Mouse (Mus musculus): Measurements from ENCODE around the gene Aox2.
A peak's percentile ranks its signal among the peaks of the same experiment; 100 is the strongest.
"Not testable (repeated sequence)": the region's sequence is repeated elsewhere in the genome, so short reads cannot be mapped to it uniquely, and the experiment has no call there.

Aox2 gene

GRCm38 (mm10) chr1:58353238-58353893 is 75.2 kb downstream of the Aox2 start:
- DNase-seq: no peak

DNA sequence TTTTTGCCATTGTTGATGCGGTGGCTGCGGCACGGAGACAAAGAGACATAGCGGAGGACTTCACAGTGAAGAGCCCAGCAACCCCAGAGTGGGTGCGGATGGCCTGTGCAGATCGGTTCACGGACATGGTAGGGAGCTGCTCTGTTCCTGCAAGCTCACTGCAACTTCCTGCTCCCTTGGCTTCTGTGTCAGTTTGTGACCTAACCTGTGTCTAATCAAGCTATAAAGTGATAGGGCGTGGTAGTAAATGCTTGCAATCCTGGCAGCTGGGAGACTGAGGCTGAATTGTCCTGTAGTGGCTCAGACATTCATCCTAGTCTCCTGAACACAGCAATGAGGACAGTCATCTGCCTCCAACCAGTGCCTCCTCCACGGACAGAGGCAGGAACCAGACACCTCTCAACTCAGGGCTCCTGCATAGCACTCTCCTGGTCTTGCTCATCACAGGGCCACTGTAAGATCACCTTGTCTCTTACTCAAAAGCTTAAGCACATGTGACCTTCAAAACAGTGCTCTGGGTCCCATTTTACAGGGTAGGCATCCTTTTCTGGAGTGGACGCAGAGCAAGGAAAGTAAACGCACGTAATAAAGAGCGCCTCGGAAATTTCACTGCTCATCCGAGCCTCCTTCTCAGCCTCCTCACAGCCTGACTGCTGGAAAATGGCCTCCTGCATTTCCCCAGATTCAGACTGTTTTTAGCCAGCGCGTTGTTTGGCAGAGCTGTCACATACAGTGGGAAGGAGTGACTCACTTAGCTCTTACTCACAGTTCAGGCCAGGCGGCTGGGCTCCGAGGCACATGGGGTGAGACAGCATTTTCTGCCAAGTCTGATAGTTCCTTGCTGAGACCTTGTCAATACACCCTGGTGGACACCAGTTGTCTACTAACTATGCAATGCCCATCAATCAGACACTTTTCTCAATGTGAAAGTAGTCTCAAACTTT is 81.1 kb downstream of the Aox2 start:
- peak; percentile 68 for DNase-seq

DNA sequence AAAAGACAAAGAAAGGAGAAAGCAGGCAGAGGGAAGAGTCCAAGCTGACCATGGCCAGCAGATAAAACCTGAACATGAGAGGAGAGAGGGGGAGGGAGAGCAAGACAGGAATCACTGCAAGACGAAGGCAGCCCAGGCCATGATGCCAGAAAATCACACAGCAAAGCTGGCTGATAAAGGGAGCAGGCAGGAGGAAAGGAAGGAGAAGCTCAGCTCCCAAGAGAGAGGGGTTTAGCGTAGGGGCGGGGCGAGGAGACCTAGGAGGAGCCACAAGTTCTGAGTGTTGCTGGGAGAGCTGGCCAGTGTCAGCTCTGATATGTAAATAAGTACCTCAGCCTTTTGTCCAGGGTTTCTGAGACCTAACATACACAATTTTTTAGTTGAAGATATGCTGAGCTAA is 84.2 kb downstream of the Aox2 start:
- no peak for DNase-seq

DNA sequence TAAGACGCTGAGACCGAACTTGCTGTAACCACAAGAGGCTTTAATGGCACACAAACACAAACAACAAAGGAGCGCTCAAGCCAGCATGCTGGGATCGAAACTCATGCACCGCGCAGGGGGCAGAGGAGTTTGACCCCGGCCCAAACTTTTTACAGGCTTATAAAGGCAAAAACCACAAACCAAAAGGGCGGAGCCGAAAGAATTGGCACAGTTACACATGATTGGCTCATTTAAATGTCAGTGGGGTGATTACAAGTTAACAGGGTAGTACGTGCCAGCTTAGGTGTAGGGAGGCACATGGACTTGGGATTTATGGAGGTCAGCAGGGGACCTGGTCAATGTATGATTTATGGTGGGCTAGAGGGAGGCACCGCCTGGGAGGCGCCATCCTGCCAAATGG is 86.4 kb downstream of the Aox2 start:
- DNase-seq: no peak

GRCm38 (mm10) chr1:58365829-58366228 is 87.7 kb downstream of the Aox2 start:
- no peak for DNase-seq

GRCm38 (mm10) chr1:58366737-58367471 is 88.8 kb downstream of the Aox2 start:
- peak; percentile 16 for DNase-seq

DNA sequence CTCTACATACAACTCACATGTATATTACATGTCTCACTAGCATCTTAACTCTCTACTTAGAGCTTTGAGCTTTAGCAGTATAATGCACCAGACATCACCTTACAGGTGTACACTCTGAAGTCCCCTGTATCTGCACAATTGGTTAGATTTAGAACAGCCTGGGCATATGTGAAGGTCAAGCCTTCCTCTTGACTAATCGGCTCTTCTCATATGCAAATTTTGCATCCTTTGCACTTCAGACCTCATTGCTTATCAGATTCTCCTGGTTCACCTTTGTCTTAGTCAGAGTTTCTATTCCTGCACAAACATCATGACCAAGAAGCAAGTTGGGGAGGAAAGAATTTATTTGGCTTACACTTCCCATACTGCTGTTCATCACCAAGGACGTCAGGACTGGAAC is 91.6 kb downstream of the Aox2 start:
- DNase-seq: no peak

- DNase-seq: not testable (repeated sequence)
Observed at GRCm38 (mm10) chr1:58374266-58374665, 96.1 kb downstream of the Aox2 start.

DNA sequence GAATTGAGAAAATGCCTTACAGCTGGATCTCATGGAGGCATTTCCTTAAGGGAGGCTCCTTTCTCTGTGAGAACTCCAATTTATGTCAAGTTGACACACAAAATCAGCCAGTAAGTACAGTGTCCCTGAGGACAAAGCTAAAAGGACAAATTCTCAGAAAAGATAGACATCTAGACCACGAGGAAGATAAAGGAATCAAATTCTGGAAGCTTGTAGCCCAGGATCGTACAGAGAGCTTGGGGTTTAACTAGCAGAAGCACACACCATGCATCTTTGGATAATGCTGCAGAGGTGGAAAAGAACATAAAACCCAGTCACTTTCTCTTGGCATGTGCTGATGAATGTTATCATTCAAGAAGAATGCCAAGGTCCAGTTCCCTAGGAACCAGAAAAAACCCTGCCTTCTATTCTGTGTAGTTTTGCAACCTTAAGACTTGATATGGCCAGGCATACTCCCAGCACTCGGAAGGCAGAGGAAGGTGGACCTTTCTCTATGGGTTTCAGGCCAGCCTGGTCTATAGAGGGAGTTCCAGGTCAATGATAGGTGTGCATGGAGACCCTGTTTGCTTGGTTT is 97.5 kb downstream of the Aox2 start:
- DNase-seq: no peak

- no peak for DNase-seq
Observed at GRCm38 (mm10) chr1:58382586-58383281, 104.6 kb downstream of the Aox2 start.

- DNase-seq: no peak
Observed at GRCm38 (mm10) chr1:58391421-58392267, 113.5 kb downstream of the Aox2 start.

GRCm38 (mm10) chr1:58392268-58392651 is 114.1 kb downstream of the Aox2 start:
- no peak for DNase-seq

DNA sequence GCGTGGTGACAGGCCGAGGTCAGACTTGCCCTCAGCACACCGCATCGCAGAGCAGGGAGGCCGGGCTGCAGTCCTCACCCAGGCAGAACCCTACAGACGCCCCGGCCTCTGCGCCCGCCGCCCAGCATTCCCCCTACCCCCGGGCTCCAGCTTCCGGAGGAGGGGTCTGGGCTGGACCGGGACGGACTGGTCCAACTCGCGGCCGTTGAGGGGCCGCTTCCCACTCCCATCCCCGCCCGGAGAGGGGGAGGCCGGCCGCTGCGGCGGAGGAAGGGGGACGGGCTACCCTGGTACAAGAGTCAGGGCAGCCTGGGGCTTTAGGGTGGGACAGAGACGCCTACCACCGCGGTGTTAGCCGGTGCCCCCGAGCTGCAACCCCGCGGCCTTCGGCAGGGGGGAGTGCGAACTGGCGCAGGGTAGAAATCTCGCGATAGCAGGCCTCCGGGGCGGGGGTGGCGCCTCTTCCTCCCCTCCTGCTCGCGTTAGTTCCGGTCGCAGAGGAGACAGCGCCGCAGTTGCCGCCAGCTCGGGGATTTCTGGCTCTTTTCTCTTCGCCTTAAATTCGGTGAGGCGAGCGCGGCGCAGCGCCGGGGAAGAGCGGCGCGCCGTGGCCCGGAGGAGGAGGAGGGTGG is 114.6 kb downstream of the Aox2 start, which contains the start of gene Bzw1:
Gene Bzw1 (plus strand): TSS at position 247 of the 632 bp plus-strand sequence.
- DNase-seq: peak; percentile 93

GRCm38 (mm10) chr1:58393284-58394195 is 115.4 kb downstream of the Aox2 start:
- peak; percentile 42 for DNase-seq

- no peak for DNase-seq
Observed at GRCm38 (mm10) chr1:58395341-58395740, 117.2 kb downstream of the Aox2 start.

DNA sequence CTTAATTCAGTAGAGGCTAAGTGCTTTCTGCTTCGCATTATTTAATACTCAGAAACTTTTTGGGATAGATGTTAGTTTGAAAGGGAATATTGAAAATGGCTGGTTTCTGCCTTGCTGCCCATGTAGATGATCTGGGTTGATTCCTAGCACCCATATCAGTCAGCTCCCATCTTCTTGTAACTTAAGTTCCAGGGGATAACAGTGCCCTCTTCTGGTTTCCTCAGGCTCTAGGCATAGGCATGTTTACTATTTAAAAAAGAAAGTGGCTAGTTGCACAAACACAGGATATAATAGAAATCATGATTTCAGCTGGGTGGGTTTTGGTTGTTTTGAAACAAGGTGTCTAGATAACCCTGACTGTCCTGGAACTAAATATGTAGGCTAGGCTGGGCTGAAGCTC is 118.1 kb downstream of the Aox2 start:
- no peak for DNase-seq

DNA sequence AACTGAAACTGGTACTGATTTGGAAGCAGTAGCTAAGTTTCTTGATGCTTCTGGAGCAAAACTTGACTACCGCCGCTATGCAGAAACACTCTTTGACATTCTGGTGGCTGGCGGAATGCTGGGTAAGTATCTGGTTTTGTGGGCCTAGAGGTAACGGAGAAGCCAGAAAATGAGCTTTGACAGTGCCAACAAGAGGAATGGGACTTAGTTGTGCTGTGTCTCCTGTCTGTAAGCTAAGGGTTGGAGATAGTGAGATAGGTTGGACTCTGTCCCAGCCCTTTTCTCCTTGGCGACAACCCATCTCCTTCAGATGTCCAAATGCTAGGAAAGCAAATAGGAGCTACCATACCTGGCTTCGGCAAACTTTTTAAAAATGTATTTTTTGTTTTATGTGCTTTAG is 119.6 kb downstream of the Aox2 start:
- no peak for DNase-seq

GRCm38 (mm10) chr1:58401396-58401795 is 123.3 kb downstream of the Aox2 start:
- DNase-seq: no peak

GRCm38 (mm10) chr1:58403745-58404144 is 125.6 kb downstream of the Aox2 start:
- no peak for DNase-seq

DNA sequence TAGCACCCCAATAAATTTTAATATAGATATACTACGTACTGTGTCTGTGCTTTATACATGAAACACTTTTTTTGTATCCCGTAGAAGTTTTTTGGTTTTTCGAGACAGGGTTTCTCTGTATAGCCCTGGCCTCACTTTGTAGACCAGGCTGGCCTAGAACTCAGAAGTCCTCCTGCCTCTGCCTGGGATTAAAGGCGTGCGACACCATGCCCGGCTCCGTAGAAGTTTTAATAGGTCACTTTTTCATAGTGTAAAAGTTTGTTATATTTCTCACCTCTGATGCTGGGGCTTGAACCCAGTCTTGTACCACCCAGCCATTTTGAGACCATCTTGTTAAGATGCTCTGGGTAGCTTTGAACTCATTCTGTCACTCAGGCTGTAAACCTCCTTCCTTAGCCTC is 129.2 kb downstream of the Aox2 start:
- no peak for DNase-seq

Data from right cerebral cortex, postnatal 25 days (tissue).